Mouse (Mus musculus): ENCODE measurements around the gene Sult2b1.

The Sult2b1 gene

DNA sequence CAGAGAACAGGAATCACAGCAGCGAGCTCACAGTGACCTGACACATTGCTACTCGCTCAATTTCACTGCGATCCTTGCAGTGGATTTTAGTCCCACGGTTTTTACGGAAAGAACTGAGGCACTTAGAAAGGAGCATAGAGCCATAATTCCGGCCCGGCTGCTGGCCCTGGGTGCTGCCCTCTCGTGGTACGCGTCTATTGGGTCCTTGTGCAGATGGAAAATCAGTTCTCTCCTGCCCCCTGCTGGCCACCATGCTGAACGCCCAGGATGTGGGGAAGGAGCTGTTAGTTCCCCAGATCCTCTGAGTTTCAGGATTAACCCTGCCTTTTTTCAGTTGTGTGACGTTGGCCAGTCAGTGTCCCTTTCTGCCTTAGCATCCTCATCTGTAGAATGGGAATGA is 16.9 kb upstream of the Sult2b1 start:
- in situ Hi-C loops (cut with MboI, MseI), result loop anchor here in 1 of 2 experiments (5.0 kb wide), 1 partner anchor 69 kb away; no protein-coding TSS in a partner anchor

DNA sequence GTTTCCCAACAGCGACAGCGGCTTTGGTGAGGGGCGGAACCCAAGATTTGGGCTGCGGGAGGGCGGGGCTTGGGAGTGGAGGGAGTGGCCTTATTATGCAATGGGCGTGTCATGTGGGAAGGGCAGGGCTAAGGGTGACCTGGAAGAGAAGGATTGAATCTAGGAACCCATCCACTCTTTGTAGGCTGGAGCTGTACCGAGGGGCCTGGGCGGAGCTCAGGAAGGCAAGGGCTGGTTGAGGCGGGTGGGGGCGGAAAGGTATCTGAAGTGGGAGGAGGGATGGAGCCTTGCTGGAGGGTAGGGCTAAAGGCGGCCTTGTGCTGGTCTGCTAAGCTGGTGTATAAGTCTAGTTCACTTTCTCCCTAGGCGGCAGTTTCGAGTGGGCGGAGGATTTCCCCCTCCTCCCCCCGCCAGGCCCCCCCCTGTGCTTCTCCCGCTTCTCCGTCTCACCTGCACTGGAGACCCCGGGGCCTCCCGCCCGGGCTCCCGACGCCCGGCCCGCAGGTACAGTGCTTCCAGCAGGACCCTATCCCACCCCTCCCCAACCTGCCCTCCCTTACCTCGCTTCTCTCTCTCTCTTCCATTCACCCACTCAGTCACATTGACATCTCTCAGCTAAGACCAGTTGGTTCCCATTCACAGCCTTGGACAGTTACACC is 16.2 kb upstream of the Sult2b1 start:
- in situ Hi-C loops (cut with MboI, MseI), result loop anchor here in 1 of 2 experiments (5.0 kb wide), 1 partner anchor 68 kb away; no protein-coding TSS in a partner anchor

DNA sequence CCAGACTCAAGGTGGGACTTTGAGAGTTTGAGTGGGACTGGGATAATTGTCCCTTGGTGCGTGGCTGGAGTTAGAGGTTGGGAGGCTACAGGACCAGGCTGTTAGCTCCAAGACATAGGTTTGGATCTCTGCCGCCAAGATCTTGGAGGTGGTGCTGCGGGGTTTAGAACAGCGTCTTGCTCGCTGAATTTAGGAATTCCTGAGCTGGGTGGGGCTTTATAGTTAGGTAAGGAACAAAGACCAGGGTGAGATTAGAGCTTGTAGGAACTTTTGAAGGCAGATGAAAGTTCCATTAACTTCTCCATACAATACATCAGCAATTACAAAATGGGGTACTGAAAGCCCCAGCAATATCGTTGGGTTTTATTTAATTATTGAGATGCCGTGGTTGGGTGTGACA is 15.5 kb upstream of the Sult2b1 start:
- in situ Hi-C loops (cut with MboI, MseI), result loop anchor here in 1 of 2 experiments (5.0 kb wide), 1 partner anchor 68 kb away; no protein-coding TSS in a partner anchor

DNA sequence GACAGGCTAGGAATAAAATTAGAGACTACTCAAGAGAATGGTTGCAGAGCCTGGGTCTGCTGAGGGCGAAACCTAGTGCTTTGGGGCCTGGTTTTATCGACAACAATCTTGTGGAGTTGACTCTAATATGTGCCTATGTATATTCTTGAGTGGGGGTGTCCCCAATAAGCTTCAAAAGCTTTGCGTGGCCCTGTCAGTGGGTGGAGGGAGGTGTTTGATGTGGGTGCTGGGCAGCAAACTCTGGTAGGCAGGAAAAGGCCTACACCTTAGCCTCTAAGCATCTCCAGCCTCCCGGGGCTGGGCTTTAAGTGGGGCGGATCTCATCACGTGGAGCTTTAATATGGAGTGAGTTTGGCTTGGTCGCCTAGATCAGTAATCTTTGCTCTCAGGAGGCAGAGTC is 14.5 kb upstream of the Sult2b1 start:
- in situ Hi-C loops (cut with MboI, MseI), result no loop called here

DNA sequence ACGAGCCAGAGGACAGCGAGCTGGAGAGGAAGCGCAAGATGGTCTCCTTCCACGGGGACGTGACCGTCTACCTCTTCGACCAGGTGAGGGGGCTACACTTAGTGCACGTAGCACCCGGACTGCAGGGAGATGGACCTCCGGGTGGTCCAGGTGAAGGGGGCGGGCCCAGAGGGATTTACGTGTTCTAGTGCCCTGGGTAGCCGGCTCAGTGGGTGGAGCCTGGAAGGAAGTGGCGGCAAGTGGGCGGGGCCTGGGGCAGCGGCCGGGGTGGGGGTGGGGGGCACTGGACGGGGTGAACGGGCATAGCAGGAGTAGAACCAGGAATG is 14.0 kb upstream of the Sult2b1 start:
- in situ Hi-C loops (cut with MboI, MseI), result no loop called here

DNA sequence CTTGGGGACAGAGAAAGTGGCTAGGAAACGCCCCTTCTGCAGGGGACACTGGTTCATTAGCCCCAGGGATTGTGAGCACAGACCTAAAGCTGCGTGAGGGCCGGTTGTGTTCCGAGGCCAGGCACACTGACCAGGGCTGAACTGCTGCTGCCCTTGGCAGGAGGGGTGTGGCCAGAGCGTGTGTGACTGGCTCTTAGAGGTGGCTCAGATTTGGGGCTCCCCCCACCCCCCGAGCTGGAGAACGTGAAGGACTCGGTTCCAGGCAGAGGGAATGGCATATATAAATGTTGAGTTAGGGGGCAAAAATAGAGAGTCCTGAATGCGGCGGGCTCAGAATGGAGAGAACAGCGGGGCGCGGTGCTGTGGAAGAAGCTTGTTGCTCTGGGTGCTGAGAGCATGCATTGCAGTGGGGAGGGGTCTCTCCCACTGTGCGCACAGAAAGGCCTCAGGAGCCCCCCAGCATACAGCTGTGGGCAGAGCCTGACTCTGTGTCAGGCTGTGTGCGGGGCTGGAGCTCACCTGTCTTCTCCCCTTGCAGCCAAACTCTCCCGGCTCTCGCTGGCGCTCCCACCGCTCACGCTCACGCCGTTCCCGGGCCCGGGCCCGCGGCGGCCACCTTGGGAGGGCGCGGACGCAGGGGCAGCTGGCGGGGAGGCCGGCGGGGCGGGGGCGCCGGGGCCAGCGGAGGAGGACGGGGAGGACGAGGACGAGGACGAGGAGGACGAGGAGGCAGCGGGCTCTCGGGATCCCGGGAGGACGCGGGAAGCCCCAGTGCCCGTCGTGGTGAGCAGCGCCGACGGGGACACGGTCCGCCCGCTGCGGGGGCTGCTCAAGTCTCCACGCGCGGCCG is 13.4 kb upstream of the Sult2b1 start:
- in situ Hi-C loops (cut with MboI, MseI), result no loop called here

DNA sequence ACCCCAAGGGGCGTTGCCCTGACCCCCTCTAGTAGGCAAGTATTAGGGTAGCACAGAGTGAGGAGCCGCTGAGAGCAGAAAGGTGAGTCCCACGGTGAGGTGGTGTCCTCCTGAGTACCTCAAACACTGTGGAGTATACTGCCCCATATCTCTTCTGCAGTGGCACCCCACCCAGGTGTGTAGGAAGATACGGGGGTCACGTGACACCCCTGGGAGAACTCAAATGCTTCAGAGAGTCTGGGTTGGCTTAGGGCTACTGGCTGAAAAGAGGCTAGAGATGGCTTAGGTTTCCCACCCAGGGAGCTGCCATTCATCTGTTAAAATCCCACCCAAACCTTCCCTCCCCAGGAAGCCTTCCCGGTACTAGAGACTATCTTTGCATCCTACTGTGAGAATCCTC is 12.5 kb upstream of the Sult2b1 start:
- in situ Hi-C loops (cut with MboI, MseI), result no loop called here

DNA sequence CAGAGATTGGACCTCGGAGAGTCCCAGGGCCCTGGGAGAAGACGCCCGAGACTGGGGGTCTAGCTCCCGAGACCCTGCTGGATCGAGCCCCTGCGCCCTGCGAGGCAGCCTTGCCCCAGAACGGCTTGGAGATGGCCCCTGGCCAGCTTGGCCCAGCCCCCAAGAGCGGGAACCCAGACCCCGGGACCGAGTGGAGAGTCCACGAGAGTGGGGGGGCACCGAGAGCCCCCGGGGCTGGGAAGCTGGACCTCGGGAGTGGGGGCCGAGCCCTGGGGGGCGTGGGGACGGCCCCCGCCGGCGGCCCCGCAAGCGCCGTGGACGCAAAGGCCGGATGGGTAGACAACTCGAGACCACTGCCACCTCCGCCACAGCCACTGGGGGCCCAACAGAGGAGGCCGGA is 10.5 kb upstream of the Sult2b1 start:
- in situ Hi-C loops (cut with MboI, MseI), result no loop called here

DNA sequence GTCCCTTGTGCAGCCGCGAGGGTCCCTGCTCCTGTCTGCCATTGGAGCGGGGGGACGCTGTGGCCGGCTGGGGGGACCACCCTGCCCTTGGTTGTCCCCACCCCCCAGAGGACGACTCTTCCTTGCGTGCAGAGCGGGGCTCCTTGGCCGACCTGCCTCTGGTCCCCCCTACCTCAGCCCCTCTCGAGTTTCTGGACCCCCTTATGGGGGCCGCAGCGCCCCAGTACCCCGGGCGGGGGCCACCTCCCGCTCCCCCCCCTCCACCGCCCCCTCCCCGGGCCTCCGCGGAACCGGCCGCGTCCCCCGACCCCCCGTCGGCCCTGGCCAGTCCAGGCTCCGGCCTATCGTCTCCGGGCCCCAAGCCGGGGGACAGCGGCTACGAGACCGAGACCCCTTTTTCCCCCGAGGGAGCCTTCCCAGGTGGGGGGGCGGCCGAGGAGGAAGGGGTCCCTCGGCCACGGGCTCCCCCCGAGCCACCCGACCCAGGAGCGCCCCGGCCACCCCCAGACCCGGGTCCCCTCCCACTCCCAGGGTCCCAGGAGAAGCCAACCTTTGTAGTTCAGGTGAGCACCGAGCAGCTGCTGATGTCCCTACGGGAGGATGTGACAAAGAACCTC is 9.6 kb upstream of the Sult2b1 start:
- in situ Hi-C loops (cut with MboI, MseI), result no loop called here

DNA sequence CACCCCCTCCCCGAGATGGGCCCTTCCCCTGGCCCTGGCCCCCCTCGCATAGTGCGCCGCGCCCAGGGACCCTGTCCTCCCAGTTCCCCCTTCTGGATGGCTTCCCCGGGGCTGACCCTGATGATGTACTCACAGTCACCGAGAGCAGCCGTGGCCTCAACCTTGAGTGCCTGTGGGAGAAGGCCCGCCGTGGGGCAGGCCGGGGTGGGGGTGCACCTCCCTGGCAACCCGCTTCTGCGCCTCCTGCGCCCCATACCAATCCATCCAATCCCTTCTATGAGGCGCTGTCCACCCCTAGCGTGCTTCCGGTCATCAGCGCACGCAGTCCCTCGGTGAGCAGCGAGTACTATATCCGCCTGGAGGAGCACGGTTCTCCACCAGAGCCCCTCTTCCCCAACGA is 8.8 kb upstream of the Sult2b1 start:
- in situ Hi-C loops (cut with MboI, MseI), result no loop called here

DNA sequence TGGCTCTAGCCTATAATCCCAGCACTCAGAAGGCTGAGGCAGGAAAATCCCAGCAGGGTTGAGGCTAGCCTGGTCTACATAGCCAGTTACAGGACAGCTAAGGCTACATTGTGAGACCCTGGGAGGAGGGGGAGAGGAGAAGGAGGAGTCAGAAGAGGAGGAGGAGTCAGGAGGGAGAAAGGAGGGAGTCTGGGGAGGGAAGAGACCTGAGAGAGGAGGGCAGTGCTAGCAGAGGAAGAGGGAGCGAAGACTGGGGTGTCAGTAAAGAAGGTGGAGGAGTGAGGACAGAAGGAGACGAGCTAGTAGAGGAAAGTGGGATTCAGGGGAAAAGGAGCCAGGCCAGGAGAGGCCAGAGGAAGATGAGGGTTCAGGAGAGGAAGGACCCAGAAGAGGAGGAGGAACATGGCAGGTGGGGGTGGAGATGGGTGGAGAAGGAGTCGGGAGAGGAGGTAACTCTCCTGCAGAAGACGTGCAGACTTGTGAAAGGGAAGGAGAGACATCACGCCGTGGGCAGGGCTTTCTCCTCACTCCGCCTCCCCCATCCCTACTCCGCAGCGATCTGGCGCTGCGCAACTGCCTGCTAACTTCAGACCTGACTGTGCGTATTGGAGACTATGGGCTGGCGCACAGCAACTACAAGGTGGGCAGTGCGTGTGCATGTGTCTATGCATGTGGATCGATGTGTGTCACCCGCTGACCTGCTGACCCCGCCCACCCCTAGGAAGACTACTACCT is 7.5 kb upstream of the Sult2b1 start:
- in situ Hi-C loops (cut with MboI, MseI), result no loop called here

DNA sequence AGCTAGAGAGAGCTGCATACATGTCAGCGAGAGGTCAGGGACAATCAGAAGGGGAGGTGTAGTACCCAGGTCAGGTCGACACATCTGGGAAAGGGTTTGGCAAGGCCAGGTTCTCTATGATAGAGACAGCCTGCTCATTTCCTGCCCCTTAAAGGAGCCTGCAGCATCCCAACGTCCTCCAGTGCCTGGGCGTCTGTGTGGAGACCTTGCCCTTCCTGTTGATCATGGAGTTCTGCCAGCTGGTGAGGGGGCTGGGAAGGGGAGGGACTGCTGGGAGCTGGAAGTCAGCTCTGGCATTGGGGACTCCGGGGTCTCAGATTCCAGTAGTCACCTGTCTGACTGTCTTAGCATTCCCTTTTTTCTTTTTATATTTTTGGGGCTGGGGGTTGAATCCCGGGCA is 6.3 kb upstream of the Sult2b1 start:
- in situ Hi-C loops (cut with MboI, MseI), result no loop called here

DNA sequence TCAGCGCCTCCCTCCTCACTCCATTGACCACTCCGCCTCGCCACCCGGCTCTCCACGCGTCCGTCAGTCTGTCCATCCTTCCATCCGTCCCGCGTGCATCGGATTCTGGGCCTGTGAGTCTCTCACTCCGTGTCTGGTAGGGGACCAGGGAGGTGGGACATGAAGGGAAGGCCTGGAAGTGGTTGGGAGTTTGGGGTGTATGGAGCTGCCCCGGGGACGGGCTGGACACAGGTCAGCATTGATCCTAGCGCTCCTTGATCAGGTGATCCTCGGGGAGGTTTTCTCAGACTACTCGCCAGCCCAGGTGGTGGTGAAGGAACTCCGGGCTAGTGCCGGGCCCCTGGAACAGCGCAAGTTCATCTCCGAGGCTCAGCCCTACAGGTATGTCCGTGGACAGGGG is 3.2 kb upstream of the Sult2b1 start:
- in situ Hi-C loops (cut with MboI, MseI), result no loop called here

DNA sequence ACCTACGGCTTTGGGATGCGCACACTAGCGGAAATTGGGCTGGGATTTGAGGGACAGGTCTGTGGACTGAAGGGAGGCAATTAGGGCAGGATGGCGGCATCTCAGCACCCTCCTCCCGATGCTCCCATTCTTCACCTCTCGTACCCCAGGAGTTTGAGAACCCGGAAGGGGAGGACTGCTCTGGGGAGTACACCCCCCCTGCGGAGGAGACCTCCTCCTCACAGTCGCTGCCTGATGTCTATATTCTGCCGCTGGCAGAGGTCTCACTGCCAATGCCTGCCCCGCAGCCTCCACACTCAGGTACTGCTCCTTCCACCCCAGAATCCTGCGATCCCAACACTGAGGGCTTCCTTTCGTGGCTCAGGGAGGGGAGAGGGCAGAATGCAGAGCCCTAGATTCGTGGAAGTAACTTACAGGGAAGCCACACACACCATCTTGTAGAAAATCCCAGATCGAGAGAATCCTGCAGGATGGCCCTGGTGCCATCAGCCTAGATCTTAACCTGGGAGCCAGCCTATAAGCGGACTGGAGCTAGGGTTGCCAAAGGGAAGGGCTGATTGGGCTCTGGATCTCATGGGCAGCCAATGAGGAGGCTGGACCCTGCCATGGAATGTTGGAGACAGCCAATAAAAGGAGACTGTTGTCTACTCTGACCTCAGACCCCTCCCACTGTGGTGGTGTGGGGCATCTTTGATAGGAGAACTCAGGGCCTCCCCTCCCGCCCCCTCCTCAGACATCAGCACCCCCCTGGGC is 2.4 kb upstream of the Sult2b1 start:
- in situ Hi-C loops (cut with MboI, MseI), result no loop called here

DNA sequence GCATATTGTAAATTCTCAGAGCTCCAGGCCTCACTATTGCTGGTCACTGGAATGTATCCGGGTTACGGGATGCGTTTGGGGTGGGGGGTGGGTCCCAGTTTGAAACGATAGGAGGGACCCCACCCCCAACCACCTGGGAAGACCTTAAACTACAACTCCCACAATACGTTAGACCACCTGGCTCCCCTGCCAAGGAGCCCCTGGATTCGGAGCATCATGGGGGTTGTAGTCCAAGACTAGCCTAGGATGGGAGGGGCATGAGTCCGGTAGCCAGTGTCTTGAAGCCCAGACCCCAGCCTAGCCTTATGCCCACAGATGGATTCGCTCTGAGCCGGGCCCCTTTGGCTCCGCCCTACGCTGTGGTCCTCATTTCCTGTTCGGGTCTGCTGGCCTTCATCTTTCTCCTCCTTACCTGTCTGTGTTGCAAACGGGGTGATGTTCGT is 1.7 kb upstream of the Sult2b1 start:
- in situ Hi-C loops (cut with MboI, MseI), result no loop called here

DNA sequence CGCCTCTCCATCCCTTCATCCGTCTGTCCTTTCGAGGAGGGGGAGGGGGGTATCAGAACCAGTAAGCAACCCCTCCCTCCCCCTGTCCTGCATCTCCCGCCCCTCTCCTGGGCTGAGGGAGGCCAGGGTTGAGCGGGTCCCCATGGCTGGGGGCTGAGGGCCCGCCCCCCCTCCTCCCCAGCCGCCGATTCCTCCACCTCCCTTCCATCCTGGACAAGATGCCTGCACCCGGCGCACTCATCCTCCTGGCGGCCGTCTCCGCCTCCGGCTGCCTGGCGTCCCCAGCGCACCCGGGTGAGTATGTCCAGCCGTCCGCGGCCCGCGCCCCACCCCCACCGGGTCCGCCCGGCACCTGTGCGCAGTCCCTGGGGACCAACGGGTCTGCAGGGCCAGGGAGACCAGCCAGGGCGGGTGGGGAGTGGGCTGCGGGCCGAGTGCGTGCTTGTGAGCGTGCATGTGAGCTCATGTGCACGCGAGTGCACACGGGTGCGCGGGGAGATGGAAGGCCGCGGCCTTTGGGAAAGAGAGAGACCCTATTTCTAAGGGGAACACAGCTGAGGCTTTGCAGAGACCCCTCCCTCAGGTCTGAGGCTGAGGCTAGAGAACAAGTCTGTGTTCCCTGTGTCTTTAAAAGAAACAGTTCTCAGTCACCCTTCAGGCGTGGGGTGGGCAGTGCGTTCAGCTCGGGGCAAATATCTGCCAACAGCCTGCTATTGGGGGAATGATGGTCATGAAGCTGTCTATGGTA is 1.1 kb upstream of the Sult2b1 start:
- in situ Hi-C loops (cut with MboI, MseI), result no loop called here

DNA sequence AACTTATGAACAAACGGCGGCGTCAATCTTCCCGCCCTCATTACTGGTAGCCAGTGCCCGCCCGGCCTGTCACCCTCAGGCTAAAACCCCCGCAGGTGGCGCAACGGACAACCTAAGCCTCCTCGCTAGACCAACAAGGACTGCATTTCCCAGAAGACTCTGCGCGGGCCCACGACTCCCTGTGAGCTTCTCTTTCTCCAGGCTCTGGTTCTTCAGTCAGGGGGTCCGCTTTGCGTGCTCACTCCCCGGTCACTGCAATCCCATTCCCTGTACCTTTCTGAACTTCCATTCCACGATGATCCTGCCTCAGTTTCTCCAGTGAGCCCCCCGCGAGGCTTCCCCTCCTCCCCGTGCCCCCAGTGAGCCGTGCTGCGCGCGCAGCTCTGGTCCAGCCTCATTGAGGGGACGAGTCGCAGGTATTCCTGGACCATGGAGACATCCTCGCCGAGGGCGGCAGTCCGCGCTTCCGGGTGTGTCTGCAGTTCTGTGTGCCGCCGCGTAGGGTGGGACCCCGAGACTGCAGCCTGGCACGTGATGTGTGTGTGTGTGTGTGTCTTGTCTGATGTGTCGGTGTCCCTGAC is 868 bp downstream of the Sult2b1 start, which contains the start of gene Lmtk3:
TSS of gene Lmtk3 (plus strand) at position 228 of the 581 bp plus-strand sequence.
- in situ Hi-C loops (cut with MboI, MseI), result no loop called here

DNA sequence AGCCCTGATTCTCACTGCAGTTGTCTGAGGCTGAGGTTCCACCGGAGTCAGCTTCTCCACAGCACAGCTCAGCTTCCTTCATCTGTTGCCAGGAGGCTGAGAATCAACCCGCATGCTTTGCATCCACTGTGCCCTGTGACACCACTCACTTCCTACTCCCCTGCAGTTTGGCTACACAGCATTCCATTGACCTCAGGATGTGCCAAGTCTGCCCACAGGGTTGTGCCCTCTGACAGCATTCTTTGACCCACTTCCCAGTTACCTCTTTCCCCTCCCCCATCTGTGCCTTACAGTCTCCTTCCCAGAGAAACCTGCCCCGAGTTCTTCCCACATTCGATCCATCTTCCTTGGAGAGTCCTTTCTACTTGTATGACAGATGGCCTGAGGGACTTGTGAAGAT is 2.2 kb downstream of the Sult2b1 start:
- in situ Hi-C loops (cut with MboI, MseI), result no loop called here

DNA sequence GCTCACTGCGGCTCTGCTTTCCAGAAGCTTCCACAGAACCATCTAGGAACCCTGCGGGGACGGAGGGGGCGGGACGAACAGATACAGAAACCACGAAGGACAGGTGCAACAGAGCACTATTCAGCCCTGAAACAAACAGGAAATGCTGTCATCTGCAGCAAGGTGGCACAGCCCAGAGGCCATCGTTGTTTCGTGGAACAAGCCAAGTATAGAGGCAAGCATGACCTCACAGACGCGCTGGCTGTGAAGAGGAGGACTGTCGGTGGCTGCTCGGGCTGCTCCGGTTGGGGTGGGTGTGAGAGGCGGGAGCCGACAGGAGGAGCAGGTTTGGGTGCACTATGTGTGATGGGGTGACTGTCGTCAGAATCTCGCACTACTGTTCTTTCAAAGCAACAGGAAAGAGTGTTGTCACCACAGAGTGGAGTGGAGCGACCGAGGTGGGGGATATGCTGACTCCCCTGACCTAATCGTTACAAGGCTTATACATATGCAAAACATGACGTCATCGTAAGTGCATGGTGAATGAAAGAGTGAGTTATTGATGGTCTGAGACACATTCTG is 5.3 kb downstream of the Sult2b1 start:
- in situ Hi-C loops (cut with MboI, MseI), result no loop called here

DNA sequence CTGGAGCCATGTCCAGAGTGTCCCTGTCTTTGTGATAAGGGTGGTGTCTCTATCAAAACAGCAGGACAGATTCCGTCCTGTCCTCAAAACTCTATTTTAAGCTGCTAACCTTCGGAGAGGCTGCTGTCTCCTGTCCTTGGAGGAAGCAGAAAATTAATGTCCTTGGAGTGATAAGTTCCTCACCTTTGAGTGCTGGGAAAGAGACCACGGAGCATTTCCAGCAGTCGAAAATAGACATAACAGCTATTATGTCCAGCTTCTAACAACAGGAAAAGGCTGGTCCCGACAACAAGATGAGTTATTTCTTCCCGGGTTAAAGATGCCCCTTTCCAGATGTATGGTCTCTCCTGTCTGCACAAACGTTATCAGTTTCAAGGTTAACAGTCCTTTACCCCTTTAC is 9.2 kb downstream of the Sult2b1 start:
- in situ Hi-C loops (cut with MboI, MseI), result no loop called here

Measured in T-helper 17 cell (primary cell).